Mouse (Mus musculus): Measurements from ENCODE around the gene C330007P06Rik. TPM values are rescaled to one million over a fixed set of nuclear protein-coding genes. Genes with fewer than 3 reads are reported as not detected.

The C330007P06Rik gene
- polyA plus RNA-seq, 2 experiments, result 21.1 to 34.6 TPM

DNA sequence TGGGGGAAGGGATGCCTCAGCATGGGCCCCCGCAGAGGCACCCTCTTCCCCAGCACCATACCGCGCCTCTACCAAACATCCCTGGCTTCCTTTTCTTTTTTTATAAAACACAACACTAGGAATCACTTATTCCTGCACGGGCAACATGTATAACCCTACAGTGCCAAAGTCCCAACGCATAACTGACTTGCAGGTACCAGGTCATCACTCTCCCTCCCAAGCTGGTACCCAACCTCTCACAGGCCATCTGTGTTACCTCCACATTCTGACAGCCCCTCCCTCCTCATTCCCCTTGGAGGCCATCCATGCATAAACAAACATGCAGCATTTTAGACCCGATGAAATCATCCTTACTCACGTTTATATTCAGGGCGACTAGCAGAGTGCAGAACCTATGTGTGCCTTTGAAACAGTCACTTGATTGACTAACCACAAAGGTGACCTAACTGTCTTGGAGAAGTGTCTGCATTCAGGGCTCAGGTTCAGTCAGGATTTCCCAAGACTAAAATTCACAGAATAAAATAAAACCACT is 57.5 kb downstream of the C330007P06Rik start:
- TF ChIP-seq POLR2A (IDR thresholded peaks at IDR 0.05; ENCODE audit: borderline replicate concordance, extremely low read depth, insufficient read depth, insufficient read length), result no peak
- ATAC-seq (ENCODE audit: low FRiP score, low read depth) (peak; percentile 12; the same call in 1 of the 2 replicates), DNase-seq (ENCODE audit: low spot score) (no peak)
- H3K4me1 ChIP-seq (ENCODE audit: control insufficient read depth, insufficient read depth, low read length), result no peaks in the 10 kb centered on the region
- H3K27ac ChIP-seq (replicated peaks; ENCODE audit: low read depth, low read length), result no peak overlapping the region
- H3K27me3 ChIP-seq (ENCODE audit: control insufficient read depth, insufficient read depth, low read length), result no peaks in the 10 kb centered on the region
- no peaks in the 10 kb centered on the region for H3K9me3 ChIP-seq (ENCODE audit: control insufficient read depth, low read length)
- no peak overlapping the region for H3K4me2 ChIP-seq (replicated peaks; ENCODE audit: low read depth, low read length, severe bottlenecking)
- H3K4me3 ChIP-seq (replicated peaks; ENCODE audit: low read length), result no peak overlapping the region
- 39% methylated on average over 8 of the region's 8 CpGs for WGBS
- no peaks in the 10 kb centered on the region for H3K36me3 ChIP-seq (ENCODE audit: control insufficient read depth, insufficient read depth, low read length)
- no peak overlapping the region for H3K9ac ChIP-seq (ENCODE audit: low read depth, low read length, severe bottlenecking)

DNA sequence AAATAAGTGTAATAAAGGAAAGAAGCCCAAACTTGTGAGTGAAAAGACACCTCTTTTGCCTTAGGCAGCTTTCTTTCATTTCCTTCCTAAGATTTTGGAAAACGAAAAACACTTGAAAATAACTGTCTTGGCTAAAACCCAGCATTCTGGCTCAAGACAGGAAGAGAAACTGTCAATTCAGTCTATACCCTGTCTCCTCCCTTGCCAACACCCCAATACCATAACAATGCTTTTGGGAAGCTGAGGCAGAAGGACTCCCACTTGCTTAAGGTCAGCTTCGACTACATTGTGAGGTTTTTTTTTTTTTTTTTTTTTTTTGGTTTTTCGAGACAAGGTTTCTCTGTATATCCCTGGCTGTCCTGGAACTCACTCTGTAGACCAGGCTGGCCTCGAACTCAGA is 58.5 kb downstream of the C330007P06Rik start:
- Histone ChIP-seq H3K4me2 (replicated peaks; ENCODE audit: low read depth, low read length, severe bottlenecking) (no peak overlapping the region), H3K4me1 (ENCODE audit: control insufficient read depth, insufficient read depth, low read length) (no peaks in the 10 kb centered on the region), H3K9ac (ENCODE audit: low read depth, low read length, severe bottlenecking) (no peak overlapping the region), H3K4me3 (replicated peaks; ENCODE audit: low read length) (no peak overlapping the region), H3K27ac (replicated peaks; ENCODE audit: low read depth, low read length) (no peak overlapping the region), H3K27me3 (ENCODE audit: control insufficient read depth, insufficient read depth, low read length) (no peaks in the 10 kb centered on the region), H3K36me3 (ENCODE audit: control insufficient read depth, insufficient read depth, low read length) (no peaks in the 10 kb centered on the region), H3K9me3 (ENCODE audit: control insufficient read depth, low read length) (no peaks in the 10 kb centered on the region)
- TF ChIP-seq POLR2A (IDR thresholded peaks at IDR 0.05; ENCODE audit: borderline replicate concordance, extremely low read depth, insufficient read depth, insufficient read length), result no peak
- no peak for ATAC-seq (ENCODE audit: low FRiP score, low read depth)
- no peak for DNase-seq (ENCODE audit: low spot score)
- 81% methylated on average over 4 of the region's 4 CpGs for WGBS

GRCm38 (mm10) chrX:36815022-36815421 is 58.9 kb downstream of the C330007P06Rik start:
- Histone ChIP-seq H3K4me1 (ENCODE audit: control insufficient read depth, insufficient read depth, low read length) (no peaks in the 10 kb centered on the region), H3K4me2 (replicated peaks; ENCODE audit: low read depth, low read length, severe bottlenecking) (no peak overlapping the region), H3K27ac (replicated peaks; ENCODE audit: low read depth, low read length) (no peak overlapping the region), H3K27me3 (ENCODE audit: control insufficient read depth, insufficient read depth, low read length) (no peaks in the 10 kb centered on the region), H3K9ac (ENCODE audit: low read depth, low read length, severe bottlenecking) (no peak overlapping the region), H3K9me3 (ENCODE audit: control insufficient read depth, low read length) (no peaks in the 10 kb centered on the region), H3K36me3 (ENCODE audit: control insufficient read depth, insufficient read depth, low read length) (no peaks in the 10 kb centered on the region), H3K4me3 (replicated peaks; ENCODE audit: low read length) (no peak overlapping the region)
- ATAC-seq (ENCODE audit: low FRiP score, low read depth) (no peak), DNase-seq (ENCODE audit: low spot score) (no peak)
- TF ChIP-seq POLR2A (IDR thresholded peaks at IDR 0.05; ENCODE audit: borderline replicate concordance, extremely low read depth, insufficient read depth, insufficient read length), result no peak
- WGBS, result 83% methylated on average over 4 of the region's 4 CpGs

DNA sequence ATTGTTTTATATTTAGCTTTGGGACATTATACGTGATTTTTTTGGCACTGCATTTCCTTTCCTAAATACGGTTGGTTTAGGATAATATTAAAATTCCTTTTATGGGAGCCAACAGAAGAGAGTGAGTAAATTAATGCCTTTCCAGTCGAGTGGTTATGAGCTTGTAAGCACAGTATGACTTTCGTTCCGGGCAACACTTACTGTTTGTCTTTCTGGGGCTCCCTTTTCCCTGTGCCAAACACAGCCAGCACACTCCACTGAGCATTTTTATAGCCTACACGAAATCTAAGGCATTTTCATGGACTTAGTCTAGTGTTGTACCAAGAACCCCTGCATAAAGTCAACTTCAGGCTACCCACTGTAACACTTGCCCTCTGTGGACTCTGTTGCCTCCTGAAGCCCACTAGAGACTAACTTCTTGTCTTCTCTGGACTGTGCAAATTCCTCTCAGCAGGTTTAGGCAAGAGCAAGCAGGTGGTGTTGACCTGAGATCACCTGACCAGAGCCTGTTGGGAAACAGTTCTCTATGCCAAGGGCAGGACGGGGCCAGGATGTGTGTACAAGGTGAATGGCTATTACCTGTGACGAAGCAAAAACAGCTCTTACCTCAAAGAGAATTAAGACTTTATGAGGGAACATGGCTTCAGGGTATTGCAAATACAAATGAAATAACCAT is 59.6 kb downstream of the C330007P06Rik start:
- Histone ChIP-seq H3K4me2 (replicated peaks; ENCODE audit: low read depth, low read length, severe bottlenecking) (no peak overlapping the region), H3K4me3 (replicated peaks; ENCODE audit: low read length) (no peak overlapping the region), H3K9me3 (ENCODE audit: control insufficient read depth, low read length) (no peaks in the 10 kb centered on the region), H3K36me3 (ENCODE audit: control insufficient read depth, insufficient read depth, low read length) (no peaks in the 10 kb centered on the region), H3K27ac (replicated peaks; ENCODE audit: low read depth, low read length) (no peak overlapping the region), H3K9ac (ENCODE audit: low read depth, low read length, severe bottlenecking) (no peak overlapping the region), H3K4me1 (ENCODE audit: control insufficient read depth, insufficient read depth, low read length) (no peaks in the 10 kb centered on the region), H3K27me3 (ENCODE audit: control insufficient read depth, insufficient read depth, low read length) (no peaks in the 10 kb centered on the region)
- ATAC-seq (ENCODE audit: low FRiP score, low read depth), result no peak
- DNase-seq (ENCODE audit: low spot score), result no peak
- TF ChIP-seq POLR2A (IDR thresholded peaks at IDR 0.05; ENCODE audit: borderline replicate concordance, extremely low read depth, insufficient read depth, insufficient read length), result no peak
- WGBS, result 63% methylated on average over 8 of the region's 8 CpGs

DNA sequence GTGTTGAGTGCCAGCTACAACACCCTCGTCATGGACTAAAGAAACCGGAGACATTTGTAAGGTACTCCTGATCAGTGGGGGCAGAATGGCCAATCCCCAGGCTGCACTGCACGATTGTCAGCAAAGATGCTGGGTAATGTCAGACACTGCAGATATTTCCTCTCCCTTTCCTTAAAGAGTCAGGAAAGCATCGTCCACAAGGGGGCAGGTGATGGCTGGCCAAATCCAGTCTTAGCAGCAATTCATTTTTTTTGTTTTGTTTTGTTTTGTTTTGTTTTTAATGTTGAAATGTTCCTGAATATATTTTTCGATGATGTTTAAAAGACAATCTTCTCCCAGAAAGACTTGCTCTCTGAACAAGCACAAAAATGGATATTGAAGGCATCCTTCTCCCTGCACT is 62.5 kb downstream of the C330007P06Rik start:
- no peak overlapping the region for H3K9ac ChIP-seq (ENCODE audit: low read depth, low read length, severe bottlenecking)
- no peaks in the 10 kb centered on the region for H3K36me3 ChIP-seq (ENCODE audit: control insufficient read depth, insufficient read depth, low read length)
- H3K9me3 ChIP-seq (ENCODE audit: control insufficient read depth, low read length), result no peaks in the 10 kb centered on the region
- H3K4me3 ChIP-seq (replicated peaks; ENCODE audit: low read length), result no peak overlapping the region
- DNase-seq (ENCODE audit: low spot score) (no peak), ATAC-seq (ENCODE audit: low FRiP score, low read depth) (no peak)
- H3K4me2 ChIP-seq (replicated peaks; ENCODE audit: low read depth, low read length, severe bottlenecking), result no peak overlapping the region
- no peaks in the 10 kb centered on the region for H3K27me3 ChIP-seq (ENCODE audit: control insufficient read depth, insufficient read depth, low read length)
- H3K27ac ChIP-seq (replicated peaks; ENCODE audit: low read depth, low read length), result no peak overlapping the region
- TF ChIP-seq POLR2A (IDR thresholded peaks at IDR 0.05; ENCODE audit: borderline replicate concordance, extremely low read depth, insufficient read depth, insufficient read length), result no peak
- no peaks in the 10 kb centered on the region for H3K4me1 ChIP-seq (ENCODE audit: control insufficient read depth, insufficient read depth, low read length)
- 53% methylated on average over 5 of the region's 5 CpGs for WGBS
